In the genomic region with DNA sequence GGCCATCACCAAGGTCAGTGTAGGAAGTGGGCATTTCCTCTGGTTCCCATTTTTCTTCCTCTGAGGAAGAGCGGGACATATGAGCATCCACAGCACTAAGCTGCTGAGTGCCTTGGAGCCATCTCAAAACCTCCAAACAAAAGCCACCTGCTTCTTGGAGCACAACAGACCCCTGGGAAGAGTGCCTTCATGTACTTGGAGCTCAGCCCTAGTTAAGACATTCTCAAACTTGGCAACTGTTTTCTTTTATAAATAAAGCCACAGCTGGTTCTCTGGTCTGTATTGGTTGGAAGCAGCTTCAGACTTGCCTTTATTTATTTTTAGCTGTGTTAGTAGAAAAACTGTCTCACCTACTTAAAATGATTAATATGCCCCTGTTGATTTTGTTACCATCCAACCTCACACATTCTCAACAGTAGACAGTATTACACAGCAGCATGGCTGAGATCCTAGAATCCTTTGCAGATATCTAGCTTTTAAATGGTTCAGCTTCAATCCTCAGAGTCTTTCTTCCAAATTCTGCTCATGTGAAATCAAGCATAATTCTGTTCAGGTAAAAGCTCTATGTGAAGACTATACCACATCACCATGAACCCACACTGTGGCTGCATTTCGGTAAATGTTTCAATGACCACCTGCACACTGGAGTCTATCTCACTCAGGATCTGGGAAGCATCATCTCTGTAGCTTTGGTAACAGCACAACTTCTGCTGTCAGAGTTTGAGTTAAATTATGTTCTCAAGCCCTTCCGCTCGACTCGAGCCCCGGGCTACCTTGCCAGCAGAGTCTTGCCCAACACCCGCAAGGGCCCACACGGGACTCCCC, we compare ENCODE assay signal across 13 mouse cellular contexts.
DNase-seq lines count a peak whose midpoint lies in the region; ATAC-seq lines count a peak whose summit lies in the region.
"Had no signal": no experiment of that assay in that cellular context is flagged by ENCODE, and none has a peak within 500 bp of the region (broad histone marks: within the 10 kb centered on the region; RNA-seq: fewer than 3 reads in every experiment).

No protein-coding gene starts in this region.

- no peaks in the 10 kb centered on the region for H3K9me3 ChIP-seq in heart, embryonic 10.5 days
- H3K9me3 ChIP-seq in intestine, embryonic 16.5 days (ENCODE audit: control insufficient read depth, low read length) = no peaks in the 10 kb centered on the region
- H3K9me3 ChIP-seq in stomach, embryonic 15.5 days = no peaks in the 10 kb centered on the region
- no peaks in the 10 kb centered on the region for H3K9me3 ChIP-seq in midbrain, embryonic 16.5 days (replicated peaks; ENCODE audit: control insufficient read depth, low read length, poor library complexity, severe bottlenecking)
- H3K9me3 ChIP-seq: forebrain, embryonic 12.5 days; liver, embryonic 15.5 days had no signal

- no peak overlapping the region for H3K27ac ChIP-seq in heart, embryonic 10.5 days
- H3K27ac ChIP-seq in intestine, embryonic 16.5 days (ENCODE audit: low read length) = no peak overlapping the region
- H3K27ac ChIP-seq in stomach, embryonic 15.5 days = peak overlapping the region; percentile 72
- no peak overlapping the region for H3K27ac ChIP-seq in midbrain, embryonic 16.5 days (ENCODE audit: low read length)
- H3K27ac ChIP-seq: forebrain, embryonic 12.5 days; liver, embryonic 15.5 days had no signal

- 88% methylated on average over 8 of the region's 8 CpGs for WGBS in heart, embryonic 10.5 days
- WGBS in intestine, embryonic 16.5 days = 58% methylated on average over 7 of the region's 8 CpGs
- WGBS in stomach, embryonic 15.5 days = 49% methylated on average over 8 of the region's 8 CpGs
- WGBS in midbrain, embryonic 16.5 days = 94% methylated on average over 7 of the region's 8 CpGs

- no peak overlapping the region for H3K9ac ChIP-seq in intestine, embryonic 16.5 days (ENCODE audit: low read depth, low read length)
- no peak overlapping the region for H3K9ac ChIP-seq in stomach, embryonic 15.5 days
- H3K9ac ChIP-seq in midbrain, embryonic 16.5 days (ENCODE audit: low read depth, low read length) = no peak overlapping the region
- H3K9ac ChIP-seq: forebrain, embryonic 12.5 days; liver, embryonic 15.5 days had no signal

- no peak overlapping the region for H3K4me3 ChIP-seq in heart, embryonic 10.5 days
- H3K4me3 ChIP-seq in intestine, embryonic 16.5 days (ENCODE audit: low read length) = no peak overlapping the region
- no peak overlapping the region for H3K4me3 ChIP-seq in stomach, embryonic 15.5 days (replicated peaks)
- no peak overlapping the region for H3K4me3 ChIP-seq in midbrain, embryonic 16.5 days (ENCODE audit: low read depth, low read length)
- H3K4me3 ChIP-seq: forebrain, embryonic 12.5 days; liver, embryonic 15.5 days had no signal

- H3K36me3 ChIP-seq in heart, embryonic 10.5 days = no peaks in the 10 kb centered on the region
- no peaks in the 10 kb centered on the region for H3K36me3 ChIP-seq in intestine, embryonic 16.5 days (ENCODE audit: control insufficient read depth, insufficient read depth, low read length)
- H3K36me3 ChIP-seq in stomach, embryonic 15.5 days = no peaks in the 10 kb centered on the region
- no peaks in the 10 kb centered on the region for H3K36me3 ChIP-seq in midbrain, embryonic 16.5 days (ENCODE audit: control insufficient read depth, insufficient read depth, low read length)
- H3K36me3 ChIP-seq: forebrain, embryonic 12.5 days; liver, embryonic 15.5 days had no signal

- H3K4me2 ChIP-seq in intestine, embryonic 16.5 days (ENCODE audit: low read depth, low read length) = no peak overlapping the region
- H3K4me2 ChIP-seq in stomach, embryonic 15.5 days = no peak overlapping the region
- no peak overlapping the region for H3K4me2 ChIP-seq in midbrain, embryonic 16.5 days (ENCODE audit: low read length)
- H3K4me2 ChIP-seq: forebrain, embryonic 12.5 days; liver, embryonic 15.5 days had no signal

- no peaks in the 10 kb centered on the region for H3K27me3 ChIP-seq in heart, embryonic 10.5 days (ENCODE audit: insufficient read depth, poor library complexity, severe bottlenecking)
- H3K27me3 ChIP-seq in intestine, embryonic 16.5 days (replicated peaks; ENCODE audit: control insufficient read depth, insufficient read depth, low read length) = no peaks in the 10 kb centered on the region
- no peaks in the 10 kb centered on the region for H3K27me3 ChIP-seq in stomach, embryonic 15.5 days (replicated peaks)
- no peaks in the 10 kb centered on the region for H3K27me3 ChIP-seq in midbrain, embryonic 16.5 days (ENCODE audit: control insufficient read depth, insufficient read depth, low read depth, low read length)
- H3K27me3 ChIP-seq: CH12.LX; forebrain, embryonic 12.5 days; liver, embryonic 15.5 days had no signal

- no peaks in the 10 kb centered on the region for H3K4me1 ChIP-seq in heart, embryonic 10.5 days
- H3K4me1 ChIP-seq in intestine, embryonic 16.5 days (ENCODE audit: control insufficient read depth, insufficient read depth, low read length) = no peaks in the 10 kb centered on the region
- H3K4me1 ChIP-seq in stomach, embryonic 15.5 days = 0 out of 2 replicates have a peak, but pooled peaks cover 3% of the 10 kb centered on the region
- no peaks in the 10 kb centered on the region for H3K4me1 ChIP-seq in midbrain, embryonic 16.5 days (ENCODE audit: control insufficient read depth, insufficient read depth, low read length)
- H3K4me1 ChIP-seq: forebrain, embryonic 12.5 days; liver, embryonic 15.5 days had no signal

- ATAC-seq in intestine, embryonic 16.5 days = peak; percentile 88
- ATAC-seq in stomach, embryonic 15.5 days (ENCODE audit: insufficient read depth, low FRiP score, low read depth) = peak; percentile 87
- no peak for ATAC-seq in midbrain, embryonic 16.5 days
- ATAC-seq: activated CD4-positive, CD25-positive, alpha-beta regulatory T cell, adult 4 months had no signal

- peak; percentile 49 to 65 for DNase-seq in heart, adult 18-20 months
- DNase-seq in heart, embryonic 10.5 days (ENCODE audit: low spot score) = no peak
- DNase-seq in right cerebral cortex, postnatal 10 days (ENCODE audit: low spot score in 2 of 2) = peak; percentile 22 to 37
- DNase-seq in right cerebral cortex, adult 2 months (ENCODE audit: low spot score in 2 of 2) = no peak
- DNase-seq in ovary, postnatal 10 days (ENCODE audit: low spot score) = no peak
- DNase-seq: cerebellum, adult 9-10 months had no signal

Comparison
In these comparisons a context has a peak if more than half of its experiments do, and no peak if none do; other contexts are left out.
1. DNase-seq: peak in heart, adult 18-20 months (2 of 2) and right cerebral cortex, postnatal 10 days (2 of 2); none in heart, embryonic 10.5 days (single experiment), right cerebral cortex, adult 2 months (0 of 2) and ovary, postnatal 10 days (single experiment).